Mouse (Mus musculus) retina, postnatal 7 days (tissue): ENCODE results near the gene Mto1.
"Not testable (repeated sequence)": the region's sequence is repeated elsewhere in the genome, so short reads cannot be mapped to it uniquely, and the experiment has no call there.

Experiments
- DNase-seq: peaks from one replicate; pipeline ENCODE4 v3.0.0-alpha.2; 2012; ENCODE audit warnings: low read depth, low spot score

Gene Mto1

GRCm38 (mm10) chr9:78506002-78506721, 58.2 kb downstream of the Mto1 start:
- DNase-seq, result no peak

GRCm38 (mm10) chr9:78506722-78507077, 58.7 kb downstream of the Mto1 start:
- no peak for DNase-seq

- no peak for DNase-seq
These were observed 60.2 kb downstream of the Mto1 start for GRCm38 (mm10) chr9:78508106-78508786.

- DNase-seq, result no peak
These were observed 63.7 kb downstream of the Mto1 start for GRCm38 (mm10) chr9:78511705-78512104.

GRCm38 (mm10) chr9:78513776-78514500, 65.9 kb downstream of the Mto1 start:
- DNase-seq, result no peak

GRCm38 (mm10) chr9:78514681-78515080, 66.7 kb downstream of the Mto1 start:
- no peak for DNase-seq

- no peak for DNase-seq
These were observed 68.1 kb downstream of the Mto1 start for GRCm38 (mm10) chr9:78516125-78516524.

GRCm38 (mm10) chr9:78517237-78517636, 69.2 kb downstream of the Mto1 start:
- not testable (repeated sequence) for DNase-seq

GRCm38 (mm10) chr9:78520127-78520779, 72.2 kb downstream of the Mto1 start:
- DNase-seq, result no peak

- DNase-seq, result no peak
These were observed 73.0 kb downstream of the Mto1 start for GRCm38 (mm10) chr9:78520780-78521601.

GRCm38 (mm10) chr9:78521689-78522088, 73.7 kb downstream of the Mto1 start:
- no peak for DNase-seq
